Mouse (Mus musculus): ENCODE data around the gene Atp6ap2. TPM values are rescaled to one million over a fixed set of nuclear protein-coding genes. Genes with fewer than 3 reads are reported as not detected.

The Atp6ap2 gene
- polyA plus RNA-seq (2015; fragmentation: Illumina TruSeq; extraction: RNeasy Lipid Tissue Mini Kit (QIAGEN cat#74804); ENCODE audit: insufficient read depth, low replicate concordance) = 101 TPM

DNA sequence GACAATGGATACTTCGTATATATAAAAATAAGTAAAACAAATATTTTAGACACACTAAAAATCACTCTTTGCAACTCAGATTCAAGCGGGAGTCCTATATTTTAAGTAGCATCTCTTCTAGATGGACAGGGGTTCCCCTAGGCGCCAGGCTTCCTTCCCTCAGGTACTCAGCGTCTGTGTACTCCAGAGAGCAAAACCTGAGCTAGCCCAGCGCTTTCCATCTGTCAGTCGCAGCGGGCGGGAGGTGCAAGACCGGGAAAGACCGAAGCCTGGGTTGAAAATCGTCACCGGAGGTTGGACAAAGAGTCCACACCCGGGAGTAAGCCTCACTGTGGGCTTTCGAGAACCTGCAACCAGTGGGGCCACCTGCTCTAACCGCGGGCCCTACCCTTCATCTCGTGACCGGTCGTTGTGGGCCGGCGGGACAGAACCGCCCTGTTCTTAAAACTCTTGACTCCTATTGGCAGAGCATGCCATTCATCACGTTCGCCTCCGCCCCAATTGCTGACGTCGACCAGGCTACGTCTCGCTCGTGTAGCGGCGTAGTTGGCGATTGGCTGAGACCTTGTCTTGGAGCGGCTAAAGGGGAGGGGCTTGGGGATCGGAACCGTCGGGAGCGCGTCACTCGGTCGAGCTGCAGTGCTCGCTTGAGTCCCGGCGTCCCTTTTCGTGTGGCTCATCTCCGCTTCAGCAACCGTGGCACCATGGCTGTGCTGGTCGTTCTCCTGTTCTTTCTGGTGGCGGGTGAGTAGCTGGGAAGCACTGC lies at the start of gene Atp6ap2:
Gene Atp6ap2, plus strand, starts transcription at position 610 of the 766 bp plus-strand sequence.

Other genes with a start within 250 kb of the Atp6ap2 start
- 53.3 TPM for gene 1810030O07Rik, start 85.9 kb downstream of the Atp6ap2 start, polyA plus RNA-seq (2015; fragmentation: Illumina TruSeq; extraction: RNeasy Lipid Tissue Mini Kit (QIAGEN cat#74804); ENCODE audit: insufficient read depth, low replicate concordance)
- 35.6 TPM for gene Med14, start 174.3 kb downstream of the Atp6ap2 start, polyA plus RNA-seq (2015; fragmentation: Illumina TruSeq; extraction: RNeasy Lipid Tissue Mini Kit (QIAGEN cat#74804); ENCODE audit: insufficient read depth, low replicate concordance)

Measured in spleen, adult 10 weeks (tissue).